Mouse (Mus musculus) C2C12 (cell line): ENCODE measurements at regions not wholly inside any gene's neighbourhood (a gene's known extent, or its start where the extent isn't known, plus 50 kb on each side); places are given as distances from the start of the nearest gene placed in this dataset.

Experiments used
- CEBPB ChIP-seq: IDR thresholded peaks from one replicate; pipeline ENCODE4 v1.6.1; 2011; ENCODE audit warnings: low read depth, mild to moderate bottlenecking, control low read depth, moderate library complexity
- CTCF ChIP-seq: IDR thresholded peaks from one replicate; pipeline ENCODE4 v1.5.1; 2011; ENCODE audit not compliant: control insufficient read depth, insufficient read depth, insufficient read length
- USF1 ChIP-seq: IDR thresholded peaks from one replicate; pipeline ENCODE4 v1.6.1; 2011; ENCODE audit warnings: low read depth, mild to moderate bottlenecking, control low read depth, moderate library complexity

GRCm38 (mm10) chr4:84192301-84192700, 482.8 kb downstream of the Bnc2 start:
- TF ChIP-seq CTCF (no peak), CEBPB (no peak), USF1 (no peak)
